Mouse (Mus musculus): ENCODE data around the gene Mthfd1l. TPM values are rescaled to one million over a fixed set of nuclear protein-coding genes. Genes with fewer than 3 reads are reported as not detected.

Gene Mthfd1l
- 41.3 TPM for total RNA-seq (2023)

DNA sequence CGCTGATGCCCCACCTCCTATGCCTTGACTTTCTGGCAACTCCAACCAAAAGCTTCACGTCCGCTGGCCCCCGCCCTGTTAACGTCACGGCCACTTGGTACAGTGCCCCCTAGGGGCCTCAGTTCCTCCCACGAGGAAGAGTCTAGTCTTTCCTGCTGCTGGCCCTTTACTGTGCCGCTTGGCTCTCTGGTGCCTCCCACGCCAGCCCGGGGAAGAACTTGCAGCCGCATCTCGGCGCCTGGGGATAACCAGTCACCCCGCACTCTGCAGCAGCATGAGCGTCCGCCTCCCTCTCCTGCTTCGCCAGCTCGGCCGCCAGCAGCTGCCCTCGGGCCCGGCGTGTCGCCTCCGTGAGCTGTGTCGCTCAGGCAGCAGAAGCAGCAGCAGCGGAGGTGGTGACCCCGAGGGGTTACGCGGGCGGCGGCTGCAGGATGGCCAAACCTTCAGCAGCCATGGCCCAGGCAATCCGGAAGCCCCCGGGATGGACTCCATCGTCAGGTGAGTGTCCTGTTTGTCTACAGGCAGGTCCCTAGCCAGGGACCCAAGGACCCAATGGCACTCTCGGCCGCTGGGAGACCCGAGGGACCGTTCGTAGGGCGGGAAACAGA is at the start of gene Mthfd1l:
TSS of gene Mthfd1l (plus strand) at position 138 of the 608 bp plus-strand sequence.

Other genes starting within 250 kb of the Mthfd1l start
- gene Plekhg1, start 232.8 kb upstream of the Mthfd1l start, total RNA-seq (2023), result not detected

Measured in CD4-positive naive resting alpha-beta T cell, adult 76 days (primary cell).